Mouse (Mus musculus) bone marrow macrophage, adult 2 months (primary cell): Measurements from ENCODE around the gene Ttc28.

Experiments
- CTCF ChIP-seq: IDR thresholded peaks from 2 replicates; pipeline ENCODE4 v1.5.1; 2012; ENCODE audit warnings: low read depth, mild to moderate bottlenecking, low read length, moderate library complexity
- POLR2A ChIP-seq: IDR thresholded peaks from 2 replicates; pipeline ENCODE4 v1.6.1; 2012; ENCODE audit warnings: mild to moderate bottlenecking, low read depth, low read length, borderline replicate concordance

DNA sequence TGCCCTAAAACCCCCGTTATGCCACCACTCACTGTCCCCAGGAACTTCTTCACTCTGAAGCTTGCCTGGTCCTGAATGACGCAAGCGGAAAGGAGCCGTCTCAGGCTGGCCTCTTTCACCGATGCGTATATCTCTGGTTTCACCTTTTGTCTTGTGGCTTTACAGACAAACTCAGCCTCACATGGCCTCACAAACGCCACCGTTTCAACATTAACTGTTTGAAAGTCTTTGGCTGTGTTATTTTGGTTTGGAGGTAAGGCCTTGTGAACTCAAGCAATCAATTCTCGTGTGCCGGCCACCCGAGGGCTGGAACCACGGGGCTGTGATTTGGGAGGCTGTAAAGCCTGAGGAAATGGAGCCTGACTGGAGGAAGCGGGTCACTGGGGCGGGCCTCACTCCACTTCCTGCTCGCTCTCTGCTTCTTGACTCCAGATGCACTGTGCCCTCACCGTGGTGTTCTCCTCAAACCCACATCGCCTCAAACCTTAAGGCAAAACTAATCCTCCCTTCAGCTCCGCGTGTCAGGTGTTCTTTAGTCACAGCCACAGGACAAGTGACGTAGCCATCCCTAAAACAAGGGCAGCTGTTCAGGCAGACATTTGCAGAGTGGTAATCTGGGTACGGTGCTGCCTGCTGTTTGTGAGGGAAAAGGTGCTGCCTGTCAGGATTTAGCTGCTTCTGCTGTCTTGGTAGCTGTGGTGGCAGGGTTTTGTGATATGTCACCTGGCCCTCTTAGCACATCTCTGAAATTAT lies 298.9 kb downstream of the Ttc28 start:
- TF ChIP-seq CTCF: no peak
- TF ChIP-seq POLR2A: no peak
